Mouse (Mus musculus) myocyte (in vitro differentiated cells): ENCODE results near the gene Traip. TPM values are rescaled to one million over a fixed set of nuclear protein-coding genes. Genes with fewer than 3 reads are reported as not detected.

Experiments
- H3K27me3 ChIP-seq: one replicate; pipeline ENCODE4 v1.6.1; 2011; ENCODE audit not compliant: control insufficient read depth, insufficient read depth, insufficient read length
- H3K36me3 ChIP-seq: one replicate; pipeline ENCODE4 v1.6.1; 2011; ENCODE audit not compliant: control insufficient read depth, insufficient read depth
- H3K4me2 ChIP-seq: one replicate; pipeline ENCODE4 v1.6.1; 2011; ENCODE audit warnings: low read depth, control low read depth
- H3K4me3 ChIP-seq: one replicate; pipeline ENCODE4 v1.5.1; 2011; ENCODE audit warnings: mild to moderate bottlenecking, control low read depth, moderate library complexity
- H3K79me2 ChIP-seq: one replicate; pipeline ENCODE4 v1.6.1; 2011; ENCODE audit not compliant: control insufficient read depth, insufficient read depth
- H3ac ChIP-seq: one replicate; pipeline ENCODE4 v1.6.1; 2011; ENCODE audit not compliant: control insufficient read depth, insufficient read length
- CEBPB ChIP-seq: IDR thresholded peaks from 2 replicates; pipeline ENCODE4 v1.6.1; 2011; ENCODE audit warnings: mild to moderate bottlenecking, moderate library complexity; ENCODE audit not compliant: poor library complexity, insufficient read depth, severe bottlenecking
- E2F4 ChIP-seq: IDR thresholded peaks from one replicate; pipeline ENCODE4 v1.6.1; 2011; ENCODE audit warnings: mild to moderate bottlenecking, control low read depth, moderate library complexity; ENCODE audit not compliant: insufficient read depth
- MAX ChIP-seq: IDR thresholded peaks from one replicate; pipeline ENCODE4 v1.6.1; 2011; ENCODE audit warnings: low read depth, mild to moderate bottlenecking, control low read depth
- MYOD1 ChIP-seq, 3 experiments: IDR thresholded peaks; one replicate each; pipeline ENCODE4 v1.6.1; 2011; ENCODE audit warnings: control low read depth in 2 of 3, low read depth in 2 of 3, mild to moderate bottlenecking in 2 of 3, moderate library complexity in 1 of 3; ENCODE audit not compliant: insufficient read length in 2 of 3, control insufficient read depth in 1 of 3
- MYOG ChIP-seq, 3 experiments: IDR thresholded peaks; one replicate each; pipeline ENCODE4 v1.6.1; 2011; ENCODE audit warnings: control low read depth in 2 of 3, low read depth in 2 of 3, mild to moderate bottlenecking in 2 of 3; ENCODE audit not compliant: insufficient read length in 2 of 3, control insufficient read depth in 1 of 3, insufficient read depth in 1 of 3
- POLR2A ChIP-seq: IDR thresholded peaks from one replicate; pipeline ENCODE4 v1.6.1; 2011; ENCODE audit warnings: low read depth, mild to moderate bottlenecking, control low read depth, moderate library complexity; ENCODE audit not compliant: insufficient read length
- POLR2AphosphoS2 ChIP-seq: IDR thresholded peaks from one replicate; pipeline ENCODE4 v1.6.1; 2011; ENCODE audit warnings: low read depth, control low read depth; ENCODE audit not compliant: insufficient read length
- REST ChIP-seq: IDR thresholded peaks from one replicate; pipeline ENCODE4 v1.6.1; 2011; ENCODE audit warnings: mild to moderate bottlenecking, control low read depth, moderate library complexity; ENCODE audit not compliant: insufficient read depth, insufficient read length
- SRF ChIP-seq: IDR thresholded peaks from one replicate; pipeline ENCODE4 v1.6.1; 2011; ENCODE audit warnings: low read depth; ENCODE audit not compliant: control insufficient read depth, insufficient read length
- TCF12 ChIP-seq: IDR thresholded peaks from one replicate; pipeline ENCODE4 v1.6.1; 2011; ENCODE audit warnings: mild to moderate bottlenecking, control low read depth; ENCODE audit not compliant: poor library complexity, insufficient read depth, severe bottlenecking
- TCF3 ChIP-seq: IDR thresholded peaks from one replicate; pipeline ENCODE4 v1.6.1; 2011; ENCODE audit warnings: low read depth, control low read depth; ENCODE audit not compliant: insufficient read length
- USF1 ChIP-seq: IDR thresholded peaks from one replicate; pipeline ENCODE4 v1.6.1; 2011; ENCODE audit warnings: low read depth, mild to moderate bottlenecking, control low read depth, moderate library complexity
- polyA plus RNA-seq: library from polyadenylated mRNA; unstranded; fragments of >200 nt; fragmentation: generic; extraction: Trizol; gene quantifications from one replicate; pipeline ENCODE4 v1.2.1, GENCODE M21; 2012; ENCODE audit warnings: missing spikeins

Traip gene
- polyA plus RNA-seq, 1 experiment: 4.7 TPM

- Histone ChIP-seq H3K79me2 (no peaks in the 10 kb centered on the region), H3K27me3 (no peaks in the 10 kb centered on the region), H3ac (no peak overlapping the region), H3K4me2 (no peak overlapping the region), H3K36me3 (no peaks in the 10 kb centered on the region), H3K4me3 (no peak overlapping the region)
- TF ChIP-seq TCF3: no peak
- no peak for TF ChIP-seq REST
- no peak for TF ChIP-seq POLR2A
- no peak for TF ChIP-seq SRF
- TF ChIP-seq TCF12: no peak
- no peak for TF ChIP-seq E2F4
- no peak for TF ChIP-seq MYOG (IDR thresholded peaks at IDR 0.05; ENCODE audit: control insufficient read depth in 1 of 3, insufficient read depth in 1 of 3, insufficient read length in 2 of 3, low read depth in 2 of 3)
- no peak for TF ChIP-seq POLR2AphosphoS2
- no peak for TF ChIP-seq MAX
- TF ChIP-seq MYOD1 (IDR thresholded peaks at IDR 0.05; ENCODE audit: control insufficient read depth in 1 of 3, insufficient read length in 2 of 3, low read depth in 2 of 3): no peak
- TF ChIP-seq USF1: no peak
- no peak for TF ChIP-seq CEBPB
These were observed 18.6 kb downstream of the Traip start for GRCm38 (mm10) chr9:107968531-107968930.

GRCm38 (mm10) chr9:107970311-107970710 lies 20.4 kb downstream of the Traip start:
- Histone ChIP-seq H3ac (no peak overlapping the region), H3K4me2 (no peak overlapping the region), H3K27me3 (no peaks in the 10 kb centered on the region), H3K79me2 (no peaks in the 10 kb centered on the region), H3K36me3 (no peaks in the 10 kb centered on the region), H3K4me3 (no peak overlapping the region)
- TF ChIP-seq USF1 (no peak), MAX (no peak)

- Histone ChIP-seq H3K4me3 (no peak overlapping the region), H3K36me3 (no peaks in the 10 kb centered on the region), H3ac (no peak overlapping the region), H3K4me2 (no peak overlapping the region), H3K79me2 (no peaks in the 10 kb centered on the region), H3K27me3 (no peaks in the 10 kb centered on the region)
- TF ChIP-seq MYOG (IDR thresholded peaks at IDR 0.05; ENCODE audit: control insufficient read depth in 1 of 3, insufficient read depth in 1 of 3, insufficient read length in 2 of 3, low read depth in 2 of 3): no peak
- no peak for TF ChIP-seq TCF3
- no peak for TF ChIP-seq CEBPB
- TF ChIP-seq POLR2A: no peak
- TF ChIP-seq USF1: no peak
- TF ChIP-seq SRF: no peak
- TF ChIP-seq TCF12: no peak
These were observed 22.0 kb downstream of the Traip start for GRCm38 (mm10) chr9:107971690-107972541.

- no peaks in the 10 kb centered on the region for H3K27me3 ChIP-seq
- no peaks in the 10 kb centered on the region for H3K36me3 ChIP-seq
- H3ac ChIP-seq: no peak overlapping the region
- H3K4me3 ChIP-seq: no peak overlapping the region
- H3K79me2 ChIP-seq: no peaks in the 10 kb centered on the region
- TF ChIP-seq SRF (no peak), TCF12 (no peak), MAX (no peak), REST (no peak), POLR2AphosphoS2 (no peak), MYOG (IDR thresholded peaks at IDR 0.05; ENCODE audit: control insufficient read depth in 1 of 3, insufficient read depth in 1 of 3, insufficient read length in 2 of 3, low read depth in 2 of 3) (no peak), CEBPB (no peak), POLR2A (no peak), TCF3 (no peak), USF1 (no peak), MYOD1 (IDR thresholded peaks at IDR 0.05; ENCODE audit: control insufficient read depth in 1 of 3, insufficient read length in 2 of 3, low read depth in 2 of 3) (no peak), E2F4 (no peak)
- peak overlapping the region; percentile 67 for H3K4me2 ChIP-seq
These were observed 24.7 kb downstream of the Traip start for GRCm38 (mm10) chr9:107974491-107975171.
